Mouse (Mus musculus): ENCODE results near the gene Ckap2l. TPM values are rescaled to one million over a fixed set of nuclear protein-coding genes. Genes with fewer than 3 reads are reported as not detected.

The Ckap2l gene
- total and polyA plus RNA-seq, 2 experiments from 2014 or later = 9.1 to 9.8 TPM

- DNase-seq (no peak), ATAC-seq (no peak)
- no peak for TF ChIP-seq CTCF (IDR thresholded peaks at IDR 0.05; ENCODE audit: low read depth)
- no peaks in the 10 kb centered on the region for H3K27me3 ChIP-seq (ENCODE audit: insufficient read depth, low read length)
- no peaks in the 10 kb centered on the region for H3K36me3 ChIP-seq (ENCODE audit: insufficient read depth)
- H3K4me3 ChIP-seq (ENCODE audit: low read depth, low read length) = no peak overlapping the region
- H3K27ac ChIP-seq (ENCODE audit: low read depth, low read length) = no peak overlapping the region
- H3K4me1 ChIP-seq (ENCODE audit: insufficient read depth) = no peaks in the 10 kb centered on the region
- H3K9me3 ChIP-seq (ENCODE audit: low read length) = no peaks in the 10 kb centered on the region
- H3K9ac ChIP-seq = no peak overlapping the region
- no peak overlapping the region for H3K4me2 ChIP-seq (ENCODE audit: low read depth)
- 63% methylated on average over 9 of the region's 9 CpGs for WGBS
Observed at GRCm38 (mm10) chr2:129240726-129241432, 56.1 kb downstream of the Ckap2l start.

GRCm38 (mm10) chr2:129236526-129236925, 60.5 kb downstream of the Ckap2l start:
- Histone ChIP-seq H3K4me3 (ENCODE audit: low read depth, low read length) (no peak overlapping the region), H3K9me3 (ENCODE audit: low read length) (no peaks in the 10 kb centered on the region), H3K9ac (no peak overlapping the region), H3K4me1 (ENCODE audit: insufficient read depth) (no peaks in the 10 kb centered on the region), H3K27ac (ENCODE audit: low read depth, low read length) (no peak overlapping the region), H3K4me2 (ENCODE audit: low read depth) (no peak overlapping the region), H3K27me3 (ENCODE audit: insufficient read depth, low read length) (no peaks in the 10 kb centered on the region), H3K36me3 (ENCODE audit: insufficient read depth) (no peaks in the 10 kb centered on the region)
- DNase-seq = no peak
- 71% methylated on average over 4 of the region's 4 CpGs for WGBS
- no peak for ATAC-seq
- no peak for TF ChIP-seq CTCF (IDR thresholded peaks at IDR 0.05; ENCODE audit: low read depth)

GRCm38 (mm10) chr2:129234731-129235130, 62.3 kb downstream of the Ckap2l start:
- Histone ChIP-seq H3K4me1 (ENCODE audit: insufficient read depth) (no peaks in the 10 kb centered on the region), H3K27me3 (ENCODE audit: insufficient read depth, low read length) (no peaks in the 10 kb centered on the region), H3K4me3 (ENCODE audit: low read depth, low read length) (no peak overlapping the region), H3K36me3 (ENCODE audit: insufficient read depth) (no peaks in the 10 kb centered on the region), H3K4me2 (ENCODE audit: low read depth) (no peak overlapping the region), H3K9me3 (ENCODE audit: low read length) (no peaks in the 10 kb centered on the region), H3K27ac (ENCODE audit: low read depth, low read length) (no peak overlapping the region), H3K9ac (no peak overlapping the region)
- TF ChIP-seq CTCF (IDR thresholded peaks at IDR 0.05; ENCODE audit: low read depth) = no peak
- 93% methylated on average over 2 of the region's 2 CpGs for WGBS
- ATAC-seq = no peak
- no peak for DNase-seq

- Histone ChIP-seq H3K4me2 (ENCODE audit: low read depth) (no peak overlapping the region), H3K36me3 (ENCODE audit: insufficient read depth) (no peaks in the 10 kb centered on the region), H3K9ac (no peak overlapping the region), H3K4me1 (ENCODE audit: insufficient read depth) (no peaks in the 10 kb centered on the region), H3K9me3 (ENCODE audit: low read length) (no peaks in the 10 kb centered on the region), H3K27me3 (ENCODE audit: insufficient read depth, low read length) (no peaks in the 10 kb centered on the region), H3K27ac (ENCODE audit: low read depth, low read length) (no peak overlapping the region), H3K4me3 (ENCODE audit: low read depth, low read length) (no peak overlapping the region)
- ATAC-seq (no peak), DNase-seq (no peak)
- TF ChIP-seq CTCF (IDR thresholded peaks at IDR 0.05; ENCODE audit: low read depth) = no peak
- 53% methylated on average over 9 of the region's 9 CpGs for WGBS
Observed at GRCm38 (mm10) chr2:129233803-129234477, 63.1 kb downstream of the Ckap2l start.

DNA sequence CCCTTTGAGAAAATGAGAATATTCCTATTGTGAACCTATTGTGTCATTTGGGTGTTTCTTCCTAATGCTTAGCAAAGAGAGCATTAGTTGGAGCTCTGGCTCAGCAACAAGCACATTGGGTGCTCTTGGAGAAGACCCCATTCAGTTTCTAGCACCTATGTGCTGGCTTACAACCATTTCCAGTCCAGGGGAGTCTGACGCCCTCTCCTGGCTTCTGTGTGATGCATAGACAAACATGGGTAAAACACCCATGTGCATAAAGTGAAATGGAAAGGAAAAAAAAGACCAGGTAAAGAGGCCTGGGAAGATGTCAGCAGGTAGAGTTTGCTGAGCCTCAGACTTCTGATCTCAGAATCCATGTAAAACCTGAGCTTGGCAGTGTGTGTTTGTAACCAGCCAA, 63.8 kb downstream of the Ckap2l start:
- no peak overlapping the region for H3K9ac ChIP-seq
- 84% methylated on average over 1 of the region's 1 CpGs for WGBS
- no peak for TF ChIP-seq CTCF (IDR thresholded peaks at IDR 0.05; ENCODE audit: low read depth)
- H3K27ac ChIP-seq (ENCODE audit: low read depth, low read length) = no peak overlapping the region
- H3K4me1 ChIP-seq (ENCODE audit: insufficient read depth) = no peaks in the 10 kb centered on the region
- no peaks in the 10 kb centered on the region for H3K27me3 ChIP-seq (ENCODE audit: insufficient read depth, low read length)
- ATAC-seq (no peak), DNase-seq (no peak)
- H3K4me3 ChIP-seq (ENCODE audit: low read depth, low read length) = no peak overlapping the region
- no peaks in the 10 kb centered on the region for H3K36me3 ChIP-seq (ENCODE audit: insufficient read depth)
- no peaks in the 10 kb centered on the region for H3K9me3 ChIP-seq (ENCODE audit: low read length)
- no peak overlapping the region for H3K4me2 ChIP-seq (ENCODE audit: low read depth)

DNA sequence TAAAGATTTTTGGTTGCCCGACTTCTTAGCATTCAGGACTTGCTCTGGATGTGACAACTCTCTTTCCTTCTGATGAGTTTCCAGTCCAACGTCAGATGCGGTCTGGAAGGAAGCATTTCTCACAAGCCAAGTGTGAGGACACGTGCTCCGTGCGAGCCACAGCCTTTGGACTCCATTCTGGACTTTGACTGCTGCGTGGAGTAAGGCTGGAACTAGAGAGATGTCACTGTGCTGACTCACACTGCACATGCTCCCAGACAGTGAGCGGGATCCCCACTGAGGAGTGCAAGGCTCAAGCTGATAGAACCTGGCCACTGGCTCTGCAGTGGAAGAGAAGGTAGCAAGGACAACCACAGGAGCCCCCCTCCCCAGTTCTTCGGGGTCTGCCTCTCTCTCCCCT, 64.5 kb downstream of the Ckap2l start:
- peak; percentile 74 for ATAC-seq

GRCm38 (mm10) chr2:129232023-129232422, 65.0 kb downstream of the Ckap2l start:
- peak; percentile 81 for DNase-seq

More for the DNA sequence above, 64.5 kb downstream of the Ckap2l start:
- no peak for DNase-seq
- Histone ChIP-seq H3K9ac (no peak overlapping the region), H3K27ac (ENCODE audit: low read depth, low read length) (no peak overlapping the region), H3K36me3 (ENCODE audit: insufficient read depth) (no peaks in the 10 kb centered on the region), H3K27me3 (ENCODE audit: insufficient read depth, low read length) (no peaks in the 10 kb centered on the region), H3K4me3 (ENCODE audit: low read depth, low read length) (no peak overlapping the region), H3K9me3 (ENCODE audit: low read length) (no peaks in the 10 kb centered on the region), H3K4me2 (ENCODE audit: low read depth) (no peak overlapping the region), H3K4me1 (ENCODE audit: insufficient read depth) (no peaks in the 10 kb centered on the region)
- TF ChIP-seq CTCF (IDR thresholded peaks at IDR 0.05; ENCODE audit: low read depth) = no peak
- WGBS = 63% methylated on average over 9 of the region's 9 CpGs

More at GRCm38 (mm10) chr2:129232023-129232422, 65.0 kb downstream of the Ckap2l start:
- H3K4me1 ChIP-seq (ENCODE audit: insufficient read depth) = no peaks in the 10 kb centered on the region
- no peaks in the 10 kb centered on the region for H3K36me3 ChIP-seq (ENCODE audit: insufficient read depth)
- ATAC-seq = peak; percentile 96
- no peaks in the 10 kb centered on the region for H3K27me3 ChIP-seq (ENCODE audit: insufficient read depth, low read length)
- no peaks in the 10 kb centered on the region for H3K9me3 ChIP-seq (ENCODE audit: low read length)
- H3K27ac ChIP-seq (ENCODE audit: low read depth, low read length) = no peak overlapping the region
- no peak overlapping the region for H3K4me3 ChIP-seq (ENCODE audit: low read depth, low read length)
- H3K4me2 ChIP-seq (ENCODE audit: low read depth) = no peak overlapping the region
- H3K9ac ChIP-seq = no peak overlapping the region
- WGBS = 38% methylated on average over 4 of the region's 4 CpGs
- no peak for TF ChIP-seq CTCF (IDR thresholded peaks at IDR 0.05; ENCODE audit: low read depth)
